ENCODE assay signal across 15 mouse cellular contexts in the genomic region with DNA sequence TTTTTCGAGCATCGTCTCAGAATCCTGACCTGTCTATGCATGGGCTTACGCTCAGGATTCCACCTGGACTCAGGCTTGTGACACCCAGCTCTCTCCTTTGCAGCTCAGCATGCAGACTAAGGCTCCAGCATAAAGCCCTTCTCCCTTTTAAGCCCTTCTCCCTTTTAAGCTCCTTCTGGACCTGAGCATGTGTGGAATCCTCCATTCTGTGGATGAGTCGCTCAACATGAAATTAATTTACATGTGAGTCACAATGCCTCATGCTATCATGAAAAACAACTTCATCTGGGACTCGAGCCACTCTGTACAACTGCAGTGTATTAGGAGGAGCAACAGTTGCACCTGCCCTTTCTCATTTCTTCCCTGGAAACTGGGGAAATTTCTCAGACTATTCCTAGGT. TPM values are rescaled to one million over a fixed set of nuclear protein-coding genes. Genes with fewer than 3 reads are reported as not detected.
A peak's percentile ranks its signal among the peaks of the same experiment; 100 is the strongest.
DNase-seq lines count a peak whose midpoint lies in the region; ATAC-seq and TF ChIP-seq lines count a peak whose summit lies in the region.
"Had no signal": no experiment of that assay in that cellular context is flagged by ENCODE, and none has a peak within 500 bp of the region (broad histone marks: within the 10 kb centered on the region; RNA-seq: fewer than 3 reads in every experiment).

No protein-coding gene starts in this region.

- TF ChIP-seq CTCF in E14TG2a.4 (conservative IDR thresholded peaks at IDR 0.05; ENCODE audit: low read length), result no peak

- no peak overlapping the region for H3K4me2 ChIP-seq in hindbrain, embryonic 16.5 days (ENCODE audit: low read length)
- no peak overlapping the region for H3K4me2 ChIP-seq in hindbrain, embryonic 13.5 days
- H3K4me2 ChIP-seq: heart, embryonic 13.5 days; neural tube, embryonic 15.5 days had no signal

- no peak overlapping the region for H3K4me3 ChIP-seq in hindbrain, embryonic 10.5 days
- no peak overlapping the region for H3K4me3 ChIP-seq in hindbrain, embryonic 16.5 days (ENCODE audit: low read length)
- peak overlapping the region; percentile 82 for H3K4me3 ChIP-seq in E14TG2a.4 (replicated peaks; ENCODE audit: low read length)
- H3K4me3 ChIP-seq in forebrain, embryonic 10.5 days, result no peak overlapping the region
- no peak overlapping the region for H3K4me3 ChIP-seq in hindbrain, embryonic 13.5 days
- no peak overlapping the region for H3K4me3 ChIP-seq in limb, embryonic 10.5 days
- H3K4me3 ChIP-seq: heart, embryonic 13.5 days; neural tube, embryonic 15.5 days had no signal

- H3K4me1 ChIP-seq in hindbrain, embryonic 10.5 days (replicated peaks), result peaks cover 40% of the 10 kb centered on the region
- H3K4me1 ChIP-seq in hindbrain, embryonic 16.5 days (ENCODE audit: control insufficient read depth, insufficient read depth, low read depth, low read length), result peaks cover 11% of the 10 kb centered on the region
- peaks cover 81% of the 10 kb centered on the region for H3K4me1 ChIP-seq in E14TG2a.4 (replicated peaks; ENCODE audit: low read depth, low read length)
- H3K4me1 ChIP-seq in forebrain, embryonic 10.5 days, result peaks cover 40% of the 10 kb centered on the region
- H3K4me1 ChIP-seq in hindbrain, embryonic 13.5 days (replicated peaks), result peaks cover 29% of the 10 kb centered on the region
- peaks cover 22% of the 10 kb centered on the region for H3K4me1 ChIP-seq in limb, embryonic 10.5 days

- ATAC-seq in hindbrain, embryonic 16.5 days, result no peak
- no peak for ATAC-seq in hindbrain, embryonic 13.5 days (ENCODE audit: low FRiP score)

- H3K36me3 ChIP-seq in hindbrain, embryonic 10.5 days, result no peaks in the 10 kb centered on the region
- no peaks in the 10 kb centered on the region for H3K36me3 ChIP-seq in hindbrain, embryonic 16.5 days (ENCODE audit: control insufficient read depth, insufficient read depth, low read length)
- peaks cover 12% of the 10 kb centered on the region for H3K36me3 ChIP-seq in E14TG2a.4 (ENCODE audit: insufficient read depth, low read length)
- no peaks in the 10 kb centered on the region for H3K36me3 ChIP-seq in forebrain, embryonic 10.5 days (replicated peaks)
- H3K36me3 ChIP-seq in hindbrain, embryonic 13.5 days, result no peaks in the 10 kb centered on the region
- no peaks in the 10 kb centered on the region for H3K36me3 ChIP-seq in limb, embryonic 10.5 days
- H3K36me3 ChIP-seq: heart, embryonic 13.5 days; neural tube, embryonic 15.5 days had no signal

- peaks cover 2% of the 10 kb centered on the region for H3K27me3 ChIP-seq in hindbrain, embryonic 10.5 days (ENCODE audit: insufficient read depth, poor library complexity, severe bottlenecking)
- H3K27me3 ChIP-seq in hindbrain, embryonic 16.5 days (replicated peaks; ENCODE audit: control insufficient read depth, insufficient read depth, low read length), result no peaks in the 10 kb centered on the region
- no peaks in the 10 kb centered on the region for H3K27me3 ChIP-seq in E14TG2a.4 (ENCODE audit: insufficient read depth, low read length)
- H3K27me3 ChIP-seq in forebrain, embryonic 10.5 days (ENCODE audit: poor library complexity, severe bottlenecking), result peaks cover 21% of the 10 kb centered on the region
- no peaks in the 10 kb centered on the region for H3K27me3 ChIP-seq in hindbrain, embryonic 13.5 days
- peaks cover 16% of the 10 kb centered on the region for H3K27me3 ChIP-seq in limb, embryonic 10.5 days (ENCODE audit: low read depth, poor library complexity, severe bottlenecking)
- H3K27me3 ChIP-seq: heart, embryonic 13.5 days; neural tube, embryonic 15.5 days had no signal

- DNase-seq in hindbrain, embryonic 10.5 days (ENCODE audit: low spot score), result no peak
- no peak for DNase-seq in forebrain, embryonic 10.5 days (ENCODE audit: extremely low spot score, low spot score)
- no peak for DNase-seq in limb, embryonic 10.5 days (ENCODE audit: low spot score)
- no peak for DNase-seq in spleen, postnatal 10 days (ENCODE audit: low spot score in 2 of 2)
- DNase-seq in gastrocnemius, postnatal 10 days, result no peak
- DNase-seq: adrenal gland, postnatal 14 days; kidney, adult 2 months; liver; lung, adult 18-20 months; lung, postnatal 36 days had no signal

- H3K9me3 ChIP-seq in hindbrain, embryonic 10.5 days, result no peaks in the 10 kb centered on the region
- no peaks in the 10 kb centered on the region for H3K9me3 ChIP-seq in hindbrain, embryonic 16.5 days (ENCODE audit: control insufficient read depth, low read length)
- H3K9me3 ChIP-seq in E14TG2a.4 (ENCODE audit: low read length), result no peaks in the 10 kb centered on the region
- H3K9me3 ChIP-seq in forebrain, embryonic 10.5 days, result no peaks in the 10 kb centered on the region
- H3K9me3 ChIP-seq in hindbrain, embryonic 13.5 days, result no peaks in the 10 kb centered on the region
- H3K9me3 ChIP-seq in limb, embryonic 10.5 days (replicated peaks), result no peaks in the 10 kb centered on the region
- H3K9me3 ChIP-seq: neural tube, embryonic 15.5 days had no signal

- no peak overlapping the region for H3K9ac ChIP-seq in hindbrain, embryonic 16.5 days (ENCODE audit: low read depth, low read length)
- no peak overlapping the region for H3K9ac ChIP-seq in hindbrain, embryonic 13.5 days
- H3K9ac ChIP-seq: heart, embryonic 13.5 days; neural tube, embryonic 15.5 days had no signal

- 75% methylated on average over 5 of the region's 5 CpGs for WGBS in hindbrain, embryonic 10.5 days
- WGBS in hindbrain, embryonic 16.5 days, result 70% methylated on average over 5 of the region's 5 CpGs
- 70% methylated on average over 5 of the region's 5 CpGs for WGBS in forebrain, embryonic 10.5 days
- WGBS in hindbrain, embryonic 13.5 days, result 65% methylated on average over 5 of the region's 5 CpGs
- 82% methylated on average over 5 of the region's 5 CpGs for WGBS in limb, embryonic 10.5 days

- H3K27ac ChIP-seq in hindbrain, embryonic 10.5 days, result peak overlapping the region; percentile 84
- no peak overlapping the region for H3K27ac ChIP-seq in hindbrain, embryonic 16.5 days (ENCODE audit: low read depth, low read length)
- peak overlapping the region; percentile 82 for H3K27ac ChIP-seq in forebrain, embryonic 10.5 days
- H3K27ac ChIP-seq in hindbrain, embryonic 13.5 days, result peak overlapping the region; percentile 75; the same call in 1 of the 2 replicates
- H3K27ac ChIP-seq in limb, embryonic 10.5 days, result no peak overlapping the region
- H3K27ac ChIP-seq: heart, embryonic 13.5 days; neural tube, embryonic 15.5 days had no signal

RNA-seq across cellular contexts. Expression of a gene that starts 14.1 kb away (rescaled TPM):
- polyA plus RNA-seq in hindbrain, embryonic 10.5 days (2016; fragmentation: Nextera tagmentation; extraction: Ambion mirVana), result 79.1 and 84.9 TPM in 2 replicates
- 39.8 and 50.9 TPM in 2 replicates for polyA plus RNA-seq in hindbrain, embryonic 16.5 days (2015; fragmentation: Nextera tagmentation; extraction: Ambion mirVana)
- 57.4 and 59.3 TPM in 2 replicates for polyA plus RNA-seq in forebrain, embryonic 10.5 days (2016; fragmentation: Nextera tagmentation; extraction: Ambion mirVana)
- polyA plus RNA-seq in hindbrain, embryonic 13.5 days (2015; fragmentation: Nextera tagmentation; extraction: Ambion mirVana), result 56.1 and 58.7 TPM in 2 replicates
- polyA plus RNA-seq in limb, embryonic 10.5 days (2016; fragmentation: Nextera tagmentation; extraction: Ambion mirVana), result 54.0 and 59.2 TPM in 2 replicates
- total RNA-seq in gastrocnemius, postnatal 10 days (2021), result 10 to 100 TPM; 18.4 to 21.6 TPM

RNA-seq across cellular contexts. Expression of a gene that starts 14.3 kb away (rescaled TPM):
- polyA plus RNA-seq in hindbrain, embryonic 10.5 days (2016; fragmentation: Nextera tagmentation; extraction: Ambion mirVana), result 5.3 and 7.9 TPM in 2 replicates
- 14.0 and 15.1 TPM in 2 replicates for polyA plus RNA-seq in hindbrain, embryonic 16.5 days (2015; fragmentation: Nextera tagmentation; extraction: Ambion mirVana)
- polyA plus RNA-seq in forebrain, embryonic 10.5 days (2016; fragmentation: Nextera tagmentation; extraction: Ambion mirVana), result 2.5 TPM in 2 replicates
- polyA plus RNA-seq in hindbrain, embryonic 13.5 days (2015; fragmentation: Nextera tagmentation; extraction: Ambion mirVana), result 7.4 and 7.6 TPM in 2 replicates
- 2.8 and 3.2 TPM in 2 replicates for polyA plus RNA-seq in limb, embryonic 10.5 days (2016; fragmentation: Nextera tagmentation; extraction: Ambion mirVana)
- total RNA-seq in gastrocnemius, postnatal 10 days (2021), result 100 to 1,000 TPM in 1 of 2 experiments, 10 to 100 TPM in 1; 95.6 to 128 TPM

RNA-seq across cellular contexts. Expression of a gene that starts 49.4 kb away (rescaled TPM):
- polyA plus RNA-seq in hindbrain, embryonic 10.5 days (2016; fragmentation: Nextera tagmentation; extraction: Ambion mirVana), result 13.9 and 16.0 TPM in 2 replicates
- 13.4 and 15.9 TPM in 2 replicates for polyA plus RNA-seq in hindbrain, embryonic 16.5 days (2015; fragmentation: Nextera tagmentation; extraction: Ambion mirVana)
- 13.0 and 14.9 TPM in 2 replicates for polyA plus RNA-seq in forebrain, embryonic 10.5 days (2016; fragmentation: Nextera tagmentation; extraction: Ambion mirVana)
- 16.0 and 16.1 TPM in 2 replicates for polyA plus RNA-seq in hindbrain, embryonic 13.5 days (2015; fragmentation: Nextera tagmentation; extraction: Ambion mirVana)
- 15.6 and 20.6 TPM in 2 replicates for polyA plus RNA-seq in limb, embryonic 10.5 days (2016; fragmentation: Nextera tagmentation; extraction: Ambion mirVana)
- total RNA-seq in gastrocnemius, postnatal 10 days (2021), result 1 to 10 TPM; 8.2 to 9.7 TPM

Comparison
In these comparisons a context has a peak if more than half of its experiments do, and no peak if none do; other contexts are left out.
1. H3K27ac ChIP-seq: peak in hindbrain, embryonic 10.5 days (single experiment), forebrain, embryonic 10.5 days (single experiment) and hindbrain, embryonic 13.5 days (single experiment); none in hindbrain, embryonic 16.5 days (single experiment) and limb, embryonic 10.5 days (single experiment).